Mouse (Mus musculus) midbrain, embryonic 12.5 days (tissue): ENCODE data around the gene Kat5. TPM values are rescaled to one million over a fixed set of nuclear protein-coding genes. Genes with fewer than 3 reads are reported as not detected.
A peak's percentile ranks its signal among the peaks of the same experiment; 100 is the strongest.

Source experiments
- ATAC-seq: fragments of 200-750 bp; cut with Nextera tagmentation; 2 replicates; pipeline ENCODE4 v1.8.0; 2017; ENCODE audit warnings: low read depth, moderate TSS enrichment, moderate library complexity; ENCODE audit not compliant: low FRiP score
- H3K27ac ChIP-seq: fragments of 300-500 bp; sonication (generic); replicated peaks from 2 replicates; pipeline ENCODE4 v1.5.1; 2016; ENCODE audit warnings: mild to moderate bottlenecking
- H3K27me3 ChIP-seq: fragments of 300-500 bp; sonication (generic); 2 replicates; pipeline ENCODE4 v1.6.1; 2016; ENCODE audit warnings: mild to moderate bottlenecking
- H3K36me3 ChIP-seq: fragments of 300-500 bp; sonication (generic); 2 replicates; pipeline ENCODE4 v1.6.1; 2016
- H3K4me1 ChIP-seq: fragments of 300-500 bp; sonication (generic); 2 replicates; pipeline ENCODE4 v1.6.1; 2016
- H3K4me2 ChIP-seq: fragments of 300-500 bp; sonication (generic); replicated peaks from 2 replicates; pipeline ENCODE4 v1.6.1; 2016; ENCODE audit warnings: mild to moderate bottlenecking, moderate library complexity
- H3K4me3 ChIP-seq: fragments of 300-500 bp; sonication (generic); 2 replicates; pipeline ENCODE4 v1.5.1; 2016; ENCODE audit warnings: mild to moderate bottlenecking
- H3K9ac ChIP-seq: fragments of 300-500 bp; sonication (generic); replicated peaks from 2 replicates; pipeline ENCODE4 v1.6.1; 2016; ENCODE audit warnings: mild to moderate bottlenecking, moderate library complexity
- H3K9me3 ChIP-seq: fragments of 300-500 bp; sonication (generic); 2 replicates; pipeline ENCODE4 v1.6.1; 2016; ENCODE audit warnings: mild to moderate bottlenecking
- WGBS: fragments of 180-500 bp; shearing (Covaris S2); methylation state at CpG from one replicate; pipeline ENCODE4 v1.1.7; 2016; 5-methylcytosine and 5-hydroxymethylcytosine counted together
- polyA plus RNA-seq: library from polyadenylated mRNA; unstranded; fragments of >200 nt; fragmentation: Nextera tagmentation; extraction: Ambion mirVana; gene quantifications from 2 replicates; pipeline ENCODE4 v1.2.1, GENCODE M21; 2016

The Kat5 gene
- polyA plus RNA-seq, 1 experiment from 2014 or later: 80.4 TPM

DNA sequence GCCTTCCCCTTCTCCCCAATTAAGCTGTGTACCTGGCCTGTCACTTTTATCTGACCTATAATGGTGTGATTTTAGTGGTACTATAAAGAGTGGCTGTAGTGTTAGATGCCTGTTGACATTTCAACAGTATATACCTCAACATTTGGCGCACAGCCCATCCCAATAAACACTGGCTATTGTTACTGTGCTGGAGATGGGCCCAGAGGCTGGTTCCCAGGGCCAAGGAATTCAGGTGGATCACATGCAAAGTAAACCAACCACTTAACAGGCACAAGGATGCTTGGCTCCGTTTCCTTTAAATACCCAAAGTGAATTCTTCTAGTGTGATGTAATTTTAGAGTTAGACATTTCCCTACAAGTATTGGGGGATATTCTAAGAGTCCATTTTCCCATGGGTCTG lies 4.9 kb upstream of the Kat5 start:
- Histone ChIP-seq H3K9me3 (no peaks in the 10 kb centered on the region), H3K27ac (no peak overlapping the region), H3K27me3 (peaks cover 16% of the 10 kb centered on the region; the same call in 1 of the 2 replicates), H3K4me3 (no peak overlapping the region), H3K4me1 (peaks cover 11% of the 10 kb centered on the region), H3K4me2 (no peak overlapping the region), H3K9ac (no peak overlapping the region), H3K36me3 (no peaks in the 10 kb centered on the region)
- ATAC-seq: no peak
- WGBS: 70% methylated on average over 2 of the region's 2 CpGs

DNA sequence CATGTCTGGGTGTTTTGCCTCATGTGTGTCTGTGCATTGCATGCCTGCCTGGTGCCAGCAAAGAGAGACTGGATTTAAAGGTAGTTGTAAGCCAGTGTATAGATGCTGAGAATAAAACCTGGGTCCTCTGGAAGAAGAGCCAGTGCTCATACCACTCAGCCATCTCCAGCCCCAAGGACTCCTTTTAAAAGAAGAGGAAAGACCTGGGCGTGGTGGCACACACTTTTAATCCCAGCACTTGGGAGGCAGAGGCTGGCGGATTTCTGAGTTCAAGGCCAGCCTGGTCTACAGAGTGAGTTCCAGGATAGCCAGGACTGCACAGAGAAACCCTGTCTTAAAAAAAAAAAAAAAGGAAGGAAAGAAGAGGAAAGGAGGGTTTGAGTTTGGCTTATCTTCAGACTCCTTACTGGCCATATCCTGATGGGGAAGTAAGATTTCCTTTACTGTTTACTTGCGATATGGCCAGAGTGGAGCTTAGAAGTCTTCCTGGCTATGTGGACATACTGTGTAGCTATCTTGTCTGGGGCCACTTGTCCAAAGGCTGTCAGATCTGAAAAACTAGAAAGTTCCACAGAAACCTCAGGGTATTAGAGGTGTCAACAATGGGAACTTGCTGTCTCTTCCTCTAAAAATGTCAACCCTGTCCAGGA lies 2.9 kb upstream of the Kat5 start:
- H3K4me2 ChIP-seq: no peak overlapping the region
- WGBS: 74% methylated on average over 3 of the region's 3 CpGs
- no peak overlapping the region for H3K9ac ChIP-seq
- H3K27me3 ChIP-seq: peaks cover 16% of the 10 kb centered on the region; the same call in 1 of the 2 replicates
- H3K9me3 ChIP-seq: no peaks in the 10 kb centered on the region
- no peak for ATAC-seq
- H3K4me1 ChIP-seq: peaks cover 25% of the 10 kb centered on the region
- no peak overlapping the region for H3K4me3 ChIP-seq
- H3K27ac ChIP-seq: no peak overlapping the region
- peaks cover 11% of the 10 kb centered on the region for H3K36me3 ChIP-seq

DNA sequence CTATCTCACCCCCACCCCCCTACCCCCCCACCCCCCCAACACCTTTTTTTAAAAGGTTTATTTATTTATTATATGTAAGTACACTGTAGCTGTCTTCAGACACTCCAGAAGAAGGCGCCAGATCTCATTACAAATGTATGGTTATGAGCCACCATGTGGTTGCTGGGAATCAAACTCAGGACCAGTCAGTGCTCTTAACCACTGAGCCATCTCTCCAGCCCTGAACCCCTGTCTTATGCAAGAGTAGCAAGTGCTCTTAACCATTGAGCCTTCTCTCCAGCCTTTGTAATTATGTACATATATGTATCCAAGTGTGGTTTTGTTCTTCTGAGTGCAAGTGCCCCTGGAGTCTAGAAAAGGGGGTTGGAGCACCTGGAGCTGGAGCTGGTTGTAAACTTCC lies 1.9 kb upstream of the Kat5 start:
- Histone ChIP-seq H3K4me2 (no peak overlapping the region), H3K4me1 (peaks cover 25% of the 10 kb centered on the region), H3K36me3 (peaks cover 20% of the 10 kb centered on the region), H3K4me3 (no peak overlapping the region), H3K9me3 (no peaks in the 10 kb centered on the region), H3K27ac (no peak overlapping the region), H3K27me3 (peaks cover 16% of the 10 kb centered on the region; the same call in 1 of the 2 replicates), H3K9ac (no peak overlapping the region)
- 92% methylated on average over 1 of the region's 1 CpGs for WGBS
- ATAC-seq: no peak

GRCm38 (mm10) chr19:5609171-5609546 lies 878 bp downstream of the Kat5 start:
- H3K9ac ChIP-seq: peak overlapping the region; percentile 79
- ATAC-seq: no peak
- 66% methylated on average over 10 of the region's 10 CpGs for WGBS

GRCm38 (mm10) chr19:5608707-5609106 lies 1.3 kb downstream of the Kat5 start:
- peak overlapping the region; percentile 74 for H3K4me3 ChIP-seq
- H3K27me3 ChIP-seq: peaks cover 5% of the 10 kb centered on the region; the same call in 1 of the 2 replicates
- H3K9ac ChIP-seq: peak overlapping the region; percentile 79
- H3K4me1 ChIP-seq: peaks cover 28% of the 10 kb centered on the region
- no peak for ATAC-seq
- 97% methylated on average over 13 of the region's 13 CpGs for WGBS
- peak overlapping the region; percentile 57 for H3K4me2 ChIP-seq
- no peaks in the 10 kb centered on the region for H3K9me3 ChIP-seq
- H3K27ac ChIP-seq: peak overlapping the region; percentile 99; the same call in 1 of the 2 replicates
- H3K36me3 ChIP-seq: peaks cover 53% of the 10 kb centered on the region

More at GRCm38 (mm10) chr19:5609171-5609546, 878 bp downstream of the Kat5 start:
- Histone ChIP-seq H3K9me3 (no peaks in the 10 kb centered on the region), H3K4me2 (peak overlapping the region; percentile 57), H3K4me1 (peaks cover 25% of the 10 kb centered on the region), H3K27ac (peak overlapping the region; percentile 99), H3K4me3 (peak overlapping the region; percentile 74), H3K27me3 (peaks cover 5% of the 10 kb centered on the region; the same call in 1 of the 2 replicates), H3K36me3 (peaks cover 48% of the 10 kb centered on the region)

DNA sequence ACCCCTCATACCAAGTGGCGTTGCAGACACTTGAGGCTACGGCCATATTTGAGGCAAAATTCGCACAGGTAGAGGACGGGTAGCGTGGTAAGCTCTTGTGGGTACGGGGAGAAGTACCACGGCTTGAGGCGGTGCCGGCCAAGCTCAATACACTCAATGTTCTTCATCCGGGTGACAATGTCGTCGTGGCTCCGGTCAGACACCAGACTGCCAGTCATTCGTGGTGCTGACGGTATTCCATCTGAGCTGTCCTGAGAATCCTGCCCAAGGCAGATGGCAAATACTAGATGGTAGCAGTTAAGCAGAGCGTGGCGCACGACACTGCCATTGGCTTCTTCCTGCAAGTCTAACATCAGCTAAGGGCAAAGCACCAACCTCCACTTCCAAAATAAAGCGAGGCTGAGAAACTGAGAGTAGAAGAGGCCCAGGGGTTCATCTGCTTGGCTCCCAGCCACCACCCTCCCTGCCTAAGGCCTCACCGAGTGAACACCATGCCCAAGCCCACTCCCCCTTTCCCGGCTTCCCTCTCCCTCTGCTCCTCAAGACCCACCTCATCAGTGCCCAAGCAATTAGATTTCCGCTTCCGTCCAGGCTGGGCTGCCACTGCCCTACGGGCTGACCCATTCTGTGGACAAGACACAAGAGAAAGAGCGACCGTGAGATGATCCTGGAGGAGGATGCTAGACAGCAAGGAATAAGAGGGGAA lies 2.2 kb downstream of the Kat5 start:
- no peak for ATAC-seq
- H3K27me3 ChIP-seq: no peaks in the 10 kb centered on the region
- peaks cover 37% of the 10 kb centered on the region for H3K4me1 ChIP-seq
- H3K4me2 ChIP-seq: 0 out of 2 replicates have a peak overlapping the region, but pooled peaks have one; percentile 57
- no peak overlapping the region for H3K27ac ChIP-seq
- H3K4me3 ChIP-seq: 0 out of 2 replicates have a peak overlapping the region, but pooled peaks have one; percentile 74
- H3K9me3 ChIP-seq: no peaks in the 10 kb centered on the region
- 97% methylated on average over 26 of the region's 26 CpGs for WGBS
- no peak overlapping the region for H3K9ac ChIP-seq
- H3K36me3 ChIP-seq: peaks cover 61% of the 10 kb centered on the region

- 87% methylated on average over 8 of the region's 8 CpGs for WGBS
- no peaks in the 10 kb centered on the region for H3K9me3 ChIP-seq
- no peak for ATAC-seq
- no peak overlapping the region for H3K4me3 ChIP-seq
- H3K4me1 ChIP-seq: peaks cover 47% of the 10 kb centered on the region
- H3K36me3 ChIP-seq: peaks cover 63% of the 10 kb centered on the region
- no peak overlapping the region for H3K9ac ChIP-seq
- no peak overlapping the region for H3K4me2 ChIP-seq
- H3K27me3 ChIP-seq: no peaks in the 10 kb centered on the region
- H3K27ac ChIP-seq: no peak overlapping the region
Observed at GRCm38 (mm10) chr19:5606196-5606595, 3.8 kb downstream of the Kat5 start.

- H3K9ac ChIP-seq: no peak overlapping the region
- no peaks in the 10 kb centered on the region for H3K9me3 ChIP-seq
- H3K4me1 ChIP-seq: peaks cover 38% of the 10 kb centered on the region
- WGBS: 95% methylated on average over 7 of the region's 7 CpGs
- H3K27ac ChIP-seq: no peak overlapping the region
- no peak overlapping the region for H3K4me2 ChIP-seq
- ATAC-seq: no peak
- H3K4me3 ChIP-seq: no peak overlapping the region
- peaks cover 63% of the 10 kb centered on the region for H3K36me3 ChIP-seq
- no peaks in the 10 kb centered on the region for H3K27me3 ChIP-seq
Observed at GRCm38 (mm10) chr19:5605126-5605525, 4.9 kb downstream of the Kat5 start.

DNA sequence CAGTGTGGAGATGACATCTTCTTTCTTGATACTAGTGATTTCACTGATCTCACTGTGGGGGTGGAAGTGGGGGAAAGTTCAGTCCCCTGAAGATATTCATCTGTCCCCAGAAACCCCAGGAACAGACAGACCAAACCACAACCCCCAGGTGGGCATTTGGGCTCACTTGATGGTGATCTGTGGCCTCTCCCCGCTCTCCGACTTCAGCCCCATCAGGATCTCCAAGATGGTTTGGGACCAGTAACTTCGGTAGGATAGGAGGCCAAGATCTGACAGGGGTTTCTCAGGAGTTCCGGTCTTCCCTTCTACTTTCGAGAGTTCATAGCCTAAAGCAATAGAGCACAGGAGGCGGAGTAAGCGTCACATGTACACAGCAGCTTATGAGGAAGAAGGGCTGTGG lies 6.4 kb downstream of the Kat5 start:
- Histone ChIP-seq H3K4me1 (peaks cover 31% of the 10 kb centered on the region), H3K4me3 (no peak overlapping the region), H3K36me3 (peaks cover 59% of the 10 kb centered on the region), H3K4me2 (no peak overlapping the region), H3K9me3 (no peaks in the 10 kb centered on the region), H3K27ac (no peak overlapping the region), H3K27me3 (no peaks in the 10 kb centered on the region), H3K9ac (no peak overlapping the region)
- ATAC-seq: no peak
- WGBS: 88% methylated on average over 7 of the region's 7 CpGs

- Histone ChIP-seq H3K4me2 (peak within 1 kb of the TSS; percentile 81), H3K9me3 (no peaks in the 10 kb centered on the region), H3K27ac (peak within 1 kb of the TSS; percentile 87), H3K9ac (peak within 1 kb of the TSS; percentile 95), H3K4me3 (peak within 1 kb of the TSS; percentile 92), H3K27me3 (no peaks in the 10 kb centered on the region), H3K36me3 (peaks cover 42% of the 10 kb centered on the region), H3K4me1 (peaks cover 23% of the 10 kb centered on the region)
- ATAC-seq: peak; percentile 89
- under 1% methylated on average over 64 of the region's 64 CpGs for WGBS
Observed at GRCm38 (mm10) chr19:5601752-5602541, 8.1 kb downstream of the Kat5 start, which contains the start of gene Rnaseh2c. Rnaseh2c (plus strand) TSS chr19:5601873.

DNA sequence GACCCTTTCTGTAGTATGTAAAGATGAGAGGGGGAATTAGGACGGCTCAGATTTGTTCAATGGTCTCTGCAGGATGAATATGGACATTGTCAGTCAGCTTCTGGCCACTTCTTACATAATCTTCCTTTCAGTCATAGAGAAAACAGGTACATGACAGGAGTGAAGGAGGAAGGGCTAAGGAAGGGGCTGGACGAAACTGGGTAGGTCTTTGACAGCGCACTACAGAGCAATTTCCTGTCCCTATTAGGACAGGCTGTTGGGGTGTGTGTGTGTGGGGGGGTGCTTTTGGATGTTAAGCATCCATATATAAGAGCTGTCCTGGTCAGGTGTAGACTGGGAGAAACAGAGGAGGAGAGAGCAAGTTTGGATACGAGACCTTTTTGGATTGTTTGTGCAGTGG lies 10.8 kb downstream of the Kat5 start:
- H3K4me2 ChIP-seq: no peak overlapping the region
- no peak overlapping the region for H3K4me3 ChIP-seq
- WGBS: 80% methylated on average over 4 of the region's 4 CpGs
- H3K9me3 ChIP-seq: no peaks in the 10 kb centered on the region
- H3K36me3 ChIP-seq: peaks cover 15% of the 10 kb centered on the region
- H3K27ac ChIP-seq: no peak overlapping the region
- H3K27me3 ChIP-seq: no peaks in the 10 kb centered on the region; the same call in 1 of the 2 replicates
- peaks cover 23% of the 10 kb centered on the region for H3K4me1 ChIP-seq
- no peak overlapping the region for H3K9ac ChIP-seq
- no peak for ATAC-seq
